Mouse (Mus musculus) bone marrow macrophage, adult 2 months (primary cell): ENCODE results near the gene Tle1.

Experiments used
- CTCF ChIP-seq: IDR thresholded peaks from 2 replicates; pipeline ENCODE4 v1.5.1; 2012; ENCODE audit warnings: low read depth, mild to moderate bottlenecking, low read length, moderate library complexity
- POLR2A ChIP-seq: IDR thresholded peaks from 2 replicates; pipeline ENCODE4 v1.6.1; 2012; ENCODE audit warnings: mild to moderate bottlenecking, low read depth, low read length, borderline replicate concordance

- TF ChIP-seq POLR2A, result no peak
- no peak for TF ChIP-seq CTCF
These were observed 2.7 kb downstream of the Tle1 start for GRCm38 (mm10) chr4:72197888-72198605.
